Mouse (Mus musculus) MEL-GATA-1-ER (cell line): Measurements from ENCODE around the gene Hoxd8.

Source experiments
- DNase-seq: peaks from one replicate; pipeline ENCODE4 v3.0.0-alpha.2; 2012; ENCODE audit warnings: low read depth; ENCODE audit errors: extremely low read depth

Gene Hoxd8

GRCm38 (mm10) chr2:74704393-74704998 lies at the start of gene Hoxd8:
TSS of gene Hoxd8 (plus strand) at chr2:74704615.
- DNase-seq = no peak

GRCm38 (mm10) chr2:74654743-74655419 lies 49.5 kb upstream of the Hoxd8 start:
- DNase-seq = no peak

- DNase-seq = no peak
These were observed 49.0 kb upstream of the Hoxd8 start for GRCm38 (mm10) chr2:74655420-74655781.

DNA sequence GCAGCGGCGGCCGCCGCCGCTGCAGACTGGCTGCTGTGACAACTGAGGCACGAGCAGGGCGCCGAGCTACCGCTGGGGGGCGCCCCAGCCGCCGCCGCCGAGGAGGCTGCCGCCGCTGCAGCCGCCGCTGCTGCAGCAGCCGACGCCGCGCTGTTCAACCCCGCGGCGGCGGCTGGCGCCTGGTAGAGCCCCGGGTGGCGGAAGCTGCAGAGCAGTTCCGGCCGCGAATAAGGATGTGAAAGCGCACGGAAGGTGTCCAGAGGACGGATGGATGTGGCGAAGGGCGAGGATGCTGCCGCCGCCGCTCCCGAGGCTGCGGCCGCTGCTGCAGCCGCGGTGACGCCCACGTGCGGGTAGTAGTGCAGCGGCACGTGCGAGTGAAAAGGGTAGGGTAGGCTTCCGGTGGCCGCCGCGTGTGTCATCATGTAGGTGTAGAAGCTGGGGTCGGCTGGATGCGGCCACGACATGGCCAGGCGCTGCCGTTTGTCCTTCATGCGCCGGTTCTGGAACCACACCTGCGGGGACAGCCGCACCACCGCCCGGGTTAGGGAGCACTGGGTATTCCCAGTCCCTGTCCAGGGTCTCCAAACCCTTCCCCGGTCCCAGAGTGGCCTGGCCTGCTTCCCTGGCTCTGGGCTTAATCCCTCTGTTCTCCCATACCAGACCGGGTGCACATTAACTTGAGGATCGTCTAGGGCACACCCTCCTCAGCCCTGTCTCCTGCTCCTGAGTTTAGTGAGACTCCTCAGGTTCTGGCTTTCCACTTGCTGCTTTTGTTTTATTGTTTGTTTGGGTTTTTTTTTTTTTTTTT lies 48.4 kb upstream of the Hoxd8 start:
- no peak for DNase-seq

DNA sequence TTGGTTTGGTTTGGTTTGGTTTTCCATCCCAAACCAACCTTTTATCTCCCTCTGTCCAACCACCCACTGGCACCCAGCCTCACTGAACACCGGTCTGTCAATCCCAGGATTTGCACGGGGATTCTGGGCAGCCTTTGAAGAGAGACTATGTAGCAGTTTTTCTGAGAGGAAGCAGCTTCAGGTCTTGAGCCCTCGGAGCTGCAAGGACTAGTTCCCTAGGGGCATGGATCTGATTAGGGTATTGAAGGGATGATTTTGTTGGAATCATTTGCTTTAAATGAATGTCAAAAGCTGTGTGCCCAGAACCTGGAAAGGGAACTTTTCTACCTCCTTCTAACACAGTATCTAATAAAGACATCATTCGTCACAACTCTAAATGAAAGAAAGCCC lies 47.8 kb upstream of the Hoxd8 start:
- DNase-seq = no peak

DNA sequence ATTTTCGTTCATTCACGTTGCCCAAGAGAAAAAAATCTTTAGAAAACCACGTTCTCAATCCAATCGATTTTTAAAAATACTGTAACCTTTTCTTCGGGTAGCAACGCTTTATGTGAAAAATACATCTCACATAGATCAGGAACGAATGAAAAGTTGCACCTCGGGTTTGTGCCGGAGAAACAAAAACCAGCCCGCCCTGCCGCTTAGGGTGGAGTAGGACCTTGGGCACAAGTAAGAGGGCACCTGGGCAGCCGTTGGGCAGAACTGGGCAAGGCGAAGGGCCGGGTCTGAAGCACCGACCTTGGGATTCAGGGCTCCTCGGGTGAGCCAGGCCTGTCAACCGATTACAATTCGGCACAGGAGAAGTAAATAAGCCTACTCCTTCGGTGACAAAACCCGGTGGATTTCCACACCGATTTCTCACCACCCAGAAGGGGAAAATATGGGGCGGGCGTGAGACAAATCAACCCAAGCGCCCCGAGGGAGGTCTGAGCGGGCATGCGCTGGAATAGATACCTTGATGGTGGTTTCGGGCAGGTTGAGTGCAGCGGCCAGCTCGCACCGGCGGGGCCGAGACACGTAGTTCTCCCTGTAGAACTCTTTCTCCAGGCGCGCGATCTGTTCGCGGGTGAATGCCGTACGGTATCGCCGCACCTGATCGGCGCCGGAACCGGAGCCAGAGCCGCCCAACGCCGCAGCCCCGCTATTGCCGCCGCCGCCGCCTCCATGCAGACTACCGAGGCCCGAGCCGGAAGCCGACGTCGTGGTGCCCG lies 47.0 kb upstream of the Hoxd8 start:
- DNase-seq = no peak

DNA sequence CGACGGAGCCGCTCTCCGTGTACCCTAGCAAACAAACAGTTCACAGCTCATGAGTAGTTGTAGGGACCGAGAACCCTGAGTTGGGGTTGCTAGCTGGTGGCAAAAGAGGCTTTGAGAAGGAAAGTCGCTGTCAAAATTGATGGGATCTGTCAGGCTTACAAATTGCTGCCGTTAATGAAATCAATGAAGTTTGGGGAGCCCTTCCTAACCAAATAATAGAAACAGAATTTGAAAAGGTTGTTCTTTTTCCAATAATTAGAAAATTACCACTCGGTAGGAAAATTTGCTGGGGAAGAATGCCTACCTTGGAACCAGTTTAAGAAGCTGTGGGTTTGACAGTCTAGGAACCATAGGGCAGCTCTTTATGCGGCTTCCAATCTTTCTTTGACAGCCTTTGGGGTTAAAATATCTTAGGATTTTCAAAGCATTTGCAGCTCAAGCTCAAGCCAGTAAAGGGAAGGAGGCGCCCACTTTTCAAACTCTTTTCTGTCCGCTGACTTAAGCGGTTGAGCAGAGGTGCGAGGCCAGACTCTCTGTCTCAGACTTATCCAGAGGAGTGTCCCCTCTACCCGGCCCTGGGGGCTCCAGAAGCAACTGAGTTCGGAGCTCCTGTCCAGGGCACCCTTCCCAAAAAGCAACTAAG lies 46.3 kb upstream of the Hoxd8 start:
- DNase-seq = no peak

DNA sequence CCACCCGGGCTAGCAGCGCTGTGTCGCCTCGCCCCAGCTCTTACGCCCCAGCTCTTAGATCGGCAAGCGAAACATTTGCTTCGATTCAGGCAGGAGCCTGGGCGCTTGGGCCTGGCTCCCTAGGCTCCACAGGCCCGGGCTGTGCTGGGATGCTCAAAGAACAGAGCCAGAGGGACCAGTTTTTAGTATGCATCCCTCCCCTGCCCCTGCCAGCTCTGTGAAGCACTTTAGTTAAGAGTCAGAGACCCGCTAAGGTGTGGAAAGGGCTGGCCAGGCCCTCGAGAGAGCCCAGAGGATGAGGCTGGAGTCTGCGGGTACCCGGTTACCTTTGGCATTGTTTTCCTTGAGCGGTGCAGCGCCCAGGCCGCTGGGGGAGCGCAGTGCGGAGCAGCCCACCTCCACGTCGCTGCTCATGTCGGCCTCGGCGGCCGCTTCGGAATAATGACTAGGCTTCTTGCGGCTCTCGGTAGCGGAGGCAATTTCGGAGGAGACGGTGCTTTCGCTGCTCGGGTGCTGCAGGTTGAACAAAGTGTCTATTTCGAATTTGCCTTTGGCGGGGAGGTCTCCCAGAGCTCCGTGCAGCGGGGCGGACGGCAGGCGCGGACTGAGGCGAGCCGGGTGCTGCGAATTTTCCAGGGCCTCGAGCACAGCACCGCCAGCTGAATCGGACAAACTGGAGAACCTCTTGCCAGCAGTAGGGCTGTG lies 45.6 kb upstream of the Hoxd8 start:
- no peak for DNase-seq

- DNase-seq = no peak
These were observed 44.9 kb upstream of the Hoxd8 start, which contains the start of gene Evx2 for GRCm38 (mm10) chr2:74659507-74660005. TSS of gene Evx2 (minus strand) at chr2:74659557.

- no peak for DNase-seq
These were observed 43.7 kb upstream of the Hoxd8 start for GRCm38 (mm10) chr2:74660421-74661375.

DNA sequence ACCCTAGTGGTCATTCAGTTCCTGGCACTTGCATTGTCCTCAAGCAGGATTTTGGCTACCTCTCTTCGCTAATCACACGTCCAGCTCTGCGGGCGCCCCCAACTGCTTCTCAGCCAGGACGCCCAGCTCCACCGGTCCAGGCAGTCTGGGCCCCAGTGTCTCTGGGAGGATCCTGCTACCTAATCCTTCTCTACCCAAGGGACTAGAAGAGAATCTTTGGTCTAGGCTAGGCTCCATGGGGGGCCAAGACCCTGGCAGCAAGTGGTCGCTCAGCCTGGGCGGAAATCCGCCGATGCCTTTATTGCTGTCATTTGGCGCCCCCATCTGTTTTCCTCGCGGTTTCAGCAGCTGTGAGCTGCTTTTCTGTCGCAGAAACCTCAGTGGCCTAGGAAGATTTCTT lies 42.7 kb upstream of the Hoxd8 start:
- DNase-seq = no peak

- DNase-seq = no peak
These were observed 41.0 kb upstream of the Hoxd8 start for GRCm38 (mm10) chr2:74663291-74663925.

- no peak for DNase-seq
These were observed 38.0 kb upstream of the Hoxd8 start for GRCm38 (mm10) chr2:74666411-74666810.

DNA sequence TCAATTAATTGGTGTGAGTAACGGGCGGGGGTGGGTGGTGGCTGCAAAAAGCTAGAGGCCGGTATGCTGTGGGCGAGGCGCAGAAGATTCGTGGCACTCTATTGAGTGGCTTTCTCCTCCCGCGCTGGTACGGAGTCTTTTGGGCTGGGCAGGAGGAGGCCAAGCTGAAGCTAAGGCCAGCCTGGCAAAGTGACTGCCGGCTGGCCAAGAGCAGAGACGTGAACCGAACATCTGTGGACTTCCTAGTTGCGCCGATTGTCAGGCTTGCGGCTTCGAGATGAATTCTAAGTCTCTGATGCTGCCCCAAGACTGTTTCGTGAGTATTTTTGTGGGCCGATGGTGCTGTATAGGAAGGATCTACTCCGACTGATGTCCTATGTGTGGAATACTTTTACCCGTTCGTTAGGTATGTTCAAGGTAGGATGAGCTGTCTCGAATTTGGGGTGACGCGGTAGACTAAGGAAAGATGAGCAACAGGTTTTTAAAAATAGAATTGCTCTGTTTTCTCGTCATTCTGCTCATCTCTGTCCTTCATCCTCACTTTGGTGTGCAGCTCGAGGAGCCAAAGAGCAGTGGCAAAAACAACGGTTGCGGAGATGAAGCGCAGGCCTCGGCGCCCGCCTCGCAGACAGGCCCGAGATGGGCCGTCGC lies 37.1 kb upstream of the Hoxd8 start:
- no peak for DNase-seq

DNA sequence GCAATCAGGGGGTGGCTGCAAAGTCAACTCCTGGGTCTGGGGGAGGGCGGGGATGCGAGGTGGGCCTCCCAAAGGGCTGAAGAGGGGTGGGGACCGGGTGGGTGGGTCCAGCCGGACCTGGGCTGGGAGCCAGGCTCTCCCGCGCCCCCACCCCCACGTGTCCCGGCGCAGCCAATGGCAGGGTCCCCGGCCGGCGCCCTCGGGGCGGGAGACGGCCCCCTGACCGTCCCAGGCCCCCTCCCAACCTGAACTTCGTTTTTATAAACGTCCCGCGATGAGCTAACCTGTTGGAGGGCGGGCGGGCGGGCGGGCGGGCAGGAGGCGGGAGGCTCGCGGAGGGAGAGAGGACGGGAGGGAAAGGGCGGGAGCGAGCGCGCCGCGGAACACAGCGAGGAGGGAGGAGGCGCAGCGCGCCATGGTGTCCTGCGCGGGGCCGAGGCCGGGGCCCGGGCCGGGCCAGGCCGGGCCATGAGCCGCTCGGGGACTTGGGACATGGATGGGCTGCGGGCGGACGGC lies 36.5 kb upstream of the Hoxd8 start, which contains the start of gene Hoxd13:
Hoxd13 (plus strand) TSS at position 469 of the 516 bp plus-strand sequence.
- DNase-seq = no peak

- no peak for DNase-seq
These were observed 35.8 kb upstream of the Hoxd8 start for GRCm38 (mm10) chr2:74668370-74669229.

DNA sequence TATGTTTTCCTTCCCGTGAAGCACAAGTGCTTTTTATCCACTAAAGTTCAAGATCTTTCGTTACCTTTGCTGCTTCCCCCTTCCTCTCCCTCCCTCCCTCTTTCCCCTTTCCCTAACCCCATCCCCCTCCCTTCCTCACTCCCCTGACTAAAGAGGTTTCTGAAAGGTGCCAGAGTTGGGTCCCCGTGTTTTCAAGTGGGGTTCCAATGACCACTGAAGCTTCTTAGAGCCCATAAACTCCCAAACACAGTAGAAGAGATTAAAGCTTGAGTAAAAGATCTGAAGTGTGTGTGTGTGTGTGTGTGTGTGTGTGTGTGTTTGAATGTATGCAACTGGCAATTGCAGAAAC lies 35.2 kb upstream of the Hoxd8 start:
- DNase-seq = no peak
